16 mouse cellular contexts compared by ENCODE assay signal in genomic region chr17:43032489-43033036, GRCm38 (mm10). TPM values are rescaled to one million over a fixed set of nuclear protein-coding genes. Genes with fewer than 3 reads are reported as not detected.
DNase-seq lines count a peak whose midpoint lies in the region; ATAC-seq and TF ChIP-seq lines count a peak whose summit lies in the region.
"Had no signal": no experiment of that assay in that cellular context is flagged by ENCODE, and none has a peak within 500 bp of the region (broad histone marks: within the 10 kb centered on the region; RNA-seq: fewer than 3 reads in every experiment).

No protein-coding gene starts in this region.

- DNase-seq in left cerebral cortex, adult 2 months (ENCODE audit: extremely low spot score in 1 of 2, low spot score in 2 of 2) = peak in 1 of 2 experiments; percentile 30
- DNase-seq in left cerebral cortex, adult 11 months (ENCODE audit: low spot score) = no peak
- DNase-seq in CH12.LX (ENCODE audit: extremely low read depth) = peak; percentile 36
- DNase-seq in cerebellum, adult 11-12 months = no peak
- DNase-seq in cerebellum, postnatal 10 days = no peak
- DNase-seq: cerebellum, adult 18-20 months; midbrain, embryonic 14.5 days; retina, postnatal 1 day; thymus, postnatal 4 days had no signal

- no peaks in the 10 kb centered on the region for H3K27me3 ChIP-seq in CH12.LX (replicated peaks)
- H3K27me3 ChIP-seq: limb, embryonic 12.5 days; Patski had no signal

- dilution Hi-C loops in CH12.LX (cut with MboI; ENCODE audit: extremely low pct_ligation_motif_present, extremely low pct_unique_long_range_greater_than_20kb, low sequenced_read_pairs) = no loop called here

- in situ Hi-C loops in CH12.LX (cut with MboI; ENCODE audit: low pct_ligation_motif_present, low pct_unique_long_range_greater_than_20kb, low sequenced_read_pairs) = no loop called here

- H3K4me2 ChIP-seq in CH12.LX (ENCODE audit: insufficient read depth, low read depth, poor library complexity, severe bottlenecking) = no peak overlapping the region
- H3K4me2 ChIP-seq: limb, embryonic 12.5 days had no signal

- no peak for TF ChIP-seq POLR2A in CH12.LX (IDR thresholded peaks at IDR 0.05; ENCODE audit: low read depth, low read length)

- no peak overlapping the region for H3K9ac ChIP-seq in CH12.LX (ENCODE audit: insufficient read depth, low read depth)
- H3K9ac ChIP-seq: limb, embryonic 12.5 days had no signal

- TF ChIP-seq RAD21 in CH12.LX (IDR thresholded peaks at IDR 0.05; ENCODE audit: low read depth, low read length) = no peak

- intact Hi-C loops in left cerebral cortex, adult 2 months (cut with DNase I) = loop anchor here (2.0 kb wide), 1 partner anchor 44 kb away; no protein-coding TSS in a partner anchor

- ATAC-seq in common myeloid progenitor, adult 5-6 weeks (replicated peaks; ENCODE audit: low read depth, poor library complexity, severe bottlenecking) = peak; percentile 66
- ATAC-seq in megakaryocyte progenitor cell, adult 5-6 weeks (replicated peaks; ENCODE audit: poor library complexity) = peak; percentile 56
- ATAC-seq: intestine, embryonic 16.5 days; Patski had no signal

- no peak for TF ChIP-seq CTCF in left cerebral cortex, adult 2 months (IDR thresholded peaks at IDR 0.05)
- TF ChIP-seq CTCF in CH12.LX (conservative IDR thresholded peaks at IDR 0.05 in 1 of 2, IDR thresholded peaks at IDR 0.05 in 1 of 2; ENCODE audit: low read depth in 2 of 2, low read length in 2 of 2) = no peak

- H3K9me3 ChIP-seq in CH12.LX (replicated peaks; ENCODE audit: low read length) = peaks cover 12% of the 10 kb centered on the region
- H3K9me3 ChIP-seq: hindbrain, embryonic 10.5 days; limb, embryonic 12.5 days had no signal

- H3K4me3 ChIP-seq in left cerebral cortex, adult 2 months = no peak overlapping the region
- H3K4me3 ChIP-seq in CH12.LX (replicated peaks in 1 of 3; ENCODE audit: low read depth in 2 of 3, low read length in 2 of 3, poor library complexity in 1 of 3) = no peak overlapping the region
- H3K4me3 ChIP-seq: hindbrain, embryonic 10.5 days; limb, embryonic 12.5 days had no signal

- TF ChIP-seq EP300 in CH12.LX (IDR thresholded peaks at IDR 0.05; ENCODE audit: low read length) = no peak

- H3K79me2 ChIP-seq in CH12.LX (replicated peaks; ENCODE audit: control insufficient read depth, extremely low read depth, insufficient read depth, poor library complexity, severe bottlenecking) = no peaks in the 10 kb centered on the region

- H3K36me3 ChIP-seq in CH12.LX (replicated peaks in 1 of 2; ENCODE audit: control insufficient read depth in 1 of 2, insufficient read depth in 1 of 2, low read length in 1 of 2) = no peaks in the 10 kb centered on the region

- H3K4me1 ChIP-seq in CH12.LX (ENCODE audit: control insufficient read depth in 1 of 2, insufficient read depth in 2 of 2) = peaks cover 0 to 18% of the 10 kb centered on the region in 2 experiments; a peak in 2 of 4 replicates
- H3K4me1 ChIP-seq: hindbrain, embryonic 10.5 days; limb, embryonic 12.5 days had no signal

- H3K27ac ChIP-seq in left cerebral cortex, adult 2 months = peak overlapping the region; percentile 55
- no peak overlapping the region for H3K27ac ChIP-seq in CH12.LX (ENCODE audit: insufficient read depth, low read depth)
- H3K27ac ChIP-seq: hindbrain, embryonic 10.5 days; limb, embryonic 12.5 days; stomach, postnatal 0 days had no signal

TF ChIP-seq in CH12.LX, 34 proteins besides CTCF, POLR2A, EP300 and RAD21:
- TF ChIP-seq NELFE (IDR thresholded peaks at IDR 0.05; ENCODE audit: low read depth, low read length) (no peak), RCOR1 (conservative IDR thresholded peaks at IDR 0.05; ENCODE audit: low read depth, low read length) (no peak), KAT2A (IDR thresholded peaks at IDR 0.05; ENCODE audit: insufficient replicate concordance, low read length) (no peak), CHD2 (IDR thresholded peaks at IDR 0.05; ENCODE audit: low read length) (no peak), BHLHE40 (IDR thresholded peaks at IDR 0.05; ENCODE audit: low read depth, low read length) (no peak), MAFK (IDR thresholded peaks at IDR 0.05; ENCODE audit: insufficient replicate concordance, low read length) (no peak), ZKSCAN1 (IDR thresholded peaks at IDR 0.05; ENCODE audit: borderline replicate concordance, low read depth, low read length) (no peak), TBP (conservative IDR thresholded peaks at IDR 0.05; ENCODE audit: low read depth, low read length) (no peak), ZNF384 (IDR thresholded peaks at IDR 0.05; ENCODE audit: low read depth, low read length) (no peak), ETS1 (conservative IDR thresholded peaks at IDR 0.05; ENCODE audit: low read depth, low read length) (no peak), JUND (conservative IDR thresholded peaks at IDR 0.05; ENCODE audit: low read depth, low read length) (no peak), MAZ (IDR thresholded peaks at IDR 0.05; ENCODE audit: low read depth, low read length) (no peak), IRF4 (IDR thresholded peaks at IDR 0.05; ENCODE audit: low read depth, low read length) (no peak), ELF1 (IDR thresholded peaks at IDR 0.05; ENCODE audit: low read depth, low read length) (no peak), MAX (IDR thresholded peaks at IDR 0.05; ENCODE audit: low read length) (no peak), TCF12 (IDR thresholded peaks at IDR 0.05; ENCODE audit: low read depth, low read length) (no peak)
TF ChIP-seq in CH12.LX: peak in this region for 0.

RNA-seq across cellular contexts. Expression of gene Tnfrsf21, which starts 16.2 kb away (rescaled TPM):
- 10 to 100 TPM; 81.4 to 82.2 TPM for total RNA-seq in left cerebral cortex, adult 2 months (2021)
- not detected in 2 replicates for total RNA-seq in CH12.LX (2012; rRNA removed)
- 0.14 TPM in 1 of 2 replicates, not detected in the other for total RNA-seq in CH12.LX (2014; rRNA removed)
- 0.10 and 0.14 TPM in 2 replicates for polyA plus RNA-seq in CH12.LX (2012; ENCODE audit: insufficient read length, low read depth)
- total RNA-seq in common myeloid progenitor, adult 5-6 weeks (2017) = 39.2 and 49.5 TPM in 2 replicates
- total RNA-seq in megakaryocyte progenitor cell, adult 5-6 weeks (2015) = 58.2 and 69.6 TPM in 2 replicates
- total RNA-seq in megakaryocyte progenitor cell, adult 5-6 weeks (2017) = 47.0 and 49.0 TPM in 2 replicates

Comparison
In these comparisons a context has a peak if more than half of its experiments do, and no peak if none do; other contexts are left out.
1. RNA of gene Tnfrsf21, which starts 16.2 kb away (total RNA-seq): 81.4 to 82.2 TPM in left cerebral cortex, adult 2 months, 47.0 to 69.6 TPM in megakaryocyte progenitor cell, adult 5-6 weeks and 39.2 to 49.5 TPM in common myeloid progenitor, adult 5-6 weeks; 0.14 TPM in CH12.LX; every median in the first group is over 10 times any median in the second.